Mouse (Mus musculus) hindbrain, embryonic 13.5 days (tissue): Measurements from ENCODE around the gene Jup. TPM values are rescaled to one million over a fixed set of nuclear protein-coding genes. Genes with fewer than 3 reads are reported as not detected.
"Not testable (repeated sequence)": the region's sequence is repeated elsewhere in the genome, so short reads cannot be mapped to it uniquely, and the experiment has no call there.

ENCODE experiments used
- ATAC-seq: fragments of 200-750 bp; cut with Nextera tagmentation; 2 replicates; pipeline ENCODE4 v1.8.0; 2017; ENCODE audit warnings: moderate TSS enrichment; ENCODE audit not compliant: low FRiP score
- H3K27ac ChIP-seq: fragments of 300-500 bp; sonication (generic); 2 replicates; pipeline ENCODE4 v1.5.1; 2015; ENCODE audit warnings: inconsistent platforms, mild to moderate bottlenecking, moderate library complexity
- H3K27me3 ChIP-seq: fragments of 300-500 bp; sonication (generic); 2 replicates; pipeline ENCODE4 v1.6.1; 2015; ENCODE audit warnings: mild to moderate bottlenecking, inconsistent platforms
- H3K36me3 ChIP-seq: fragments of 300-500 bp; sonication (generic); 2 replicates; pipeline ENCODE4 v1.6.1; 2015; ENCODE audit warnings: mild to moderate bottlenecking, inconsistent platforms
- H3K4me1 ChIP-seq: fragments of 300-500 bp; sonication (generic); replicated peaks from 2 replicates; pipeline ENCODE4 v1.6.1; 2015; ENCODE audit warnings: inconsistent platforms
- H3K4me2 ChIP-seq: fragments of 300-500 bp; sonication (generic); 2 replicates; pipeline ENCODE4 v1.6.1; 2015; ENCODE audit warnings: inconsistent platforms, mild to moderate bottlenecking, moderate library complexity
- H3K4me3 ChIP-seq: fragments of 300-500 bp; sonication (generic); 2 replicates; pipeline ENCODE4 v1.5.1; 2015; ENCODE audit warnings: mild to moderate bottlenecking, inconsistent platforms
- H3K9ac ChIP-seq: fragments of 300-500 bp; sonication (generic); 2 replicates; pipeline ENCODE4 v1.6.1; 2015; ENCODE audit warnings: mild to moderate bottlenecking, inconsistent platforms
- H3K9me3 ChIP-seq: fragments of 300-500 bp; sonication (generic); 2 replicates; pipeline ENCODE4 v1.6.1; 2016; ENCODE audit warnings: inconsistent platforms
- WGBS: fragments of 180-500 bp; shearing (Covaris S2); methylation state at CpG from one replicate; pipeline ENCODE4 v1.1.7; 2015; 5-methylcytosine and 5-hydroxymethylcytosine counted together
- polyA plus RNA-seq: library from polyadenylated mRNA; unstranded; fragments of >200 nt; fragmentation: Nextera tagmentation; extraction: Ambion mirVana; gene quantifications from 2 replicates; pipeline ENCODE4 v1.2.1, GENCODE M21; 2015

Jup gene
- polyA plus RNA-seq, 1 experiment from 2014 or later, result 65.5 TPM

- no peaks in the 10 kb centered on the region for H3K36me3 ChIP-seq
- no peak overlapping the region for H3K4me2 ChIP-seq
- 0 out of 2 replicates have a peak, but pooled peaks have one; percentile 25 for ATAC-seq
- peaks cover 12% of the 10 kb centered on the region for H3K4me1 ChIP-seq
- 15% methylated on average over 8 of the region's 8 CpGs for WGBS
- peaks cover 27% of the 10 kb centered on the region for H3K27me3 ChIP-seq
- H3K4me3 ChIP-seq, result no peak overlapping the region
- no peaks in the 10 kb centered on the region for H3K9me3 ChIP-seq
- H3K9ac ChIP-seq, result no peak overlapping the region
- H3K27ac ChIP-seq, result no peak overlapping the region
Observed at GRCm38 (mm10) chr11:100362209-100362978, 35.2 kb downstream of the Jup start.

- WGBS, result no CpG with 5 or more reads among the region's 13 CpGs
- not testable (repeated sequence) for H3K9me3 ChIP-seq, H3K36me3 ChIP-seq, H3K27ac ChIP-seq, ATAC-seq, H3K4me2 ChIP-seq, H3K4me3 ChIP-seq, H3K9ac ChIP-seq
- peaks cover 39% of the 10 kb centered on the region for H3K27me3 ChIP-seq
- peaks cover 18% of the 10 kb centered on the region for H3K4me1 ChIP-seq
Observed at GRCm38 (mm10) chr11:100361059-100361458, 36.5 kb downstream of the Jup start.

- Histone ChIP-seq H3K9ac (no peak overlapping the region), H3K4me1 (peaks cover 22% of the 10 kb centered on the region), H3K9me3 (no peaks in the 10 kb centered on the region), H3K4me2 (no peak overlapping the region), H3K36me3 (no peaks in the 10 kb centered on the region), H3K27me3 (peaks cover 39% of the 10 kb centered on the region), H3K27ac (no peak overlapping the region), H3K4me3 (no peak overlapping the region)
- ATAC-seq, result no peak
- WGBS, result 83% methylated on average over 6 of the region's 6 CpGs
Observed at GRCm38 (mm10) chr11:100360175-100360574, 37.4 kb downstream of the Jup start.

GRCm38 (mm10) chr11:100357408-100357807 lies 40.2 kb downstream of the Jup start:
- Histone ChIP-seq H3K4me1 (peaks cover 30% of the 10 kb centered on the region), H3K27ac (no peak overlapping the region), H3K4me3 (no peak overlapping the region), H3K4me2 (no peak overlapping the region), H3K9me3 (no peaks in the 10 kb centered on the region), H3K36me3 (peaks cover 8% of the 10 kb centered on the region), H3K27me3 (peaks cover 45% of the 10 kb centered on the region), H3K9ac (no peak overlapping the region)
- 51% methylated on average over 5 of the region's 5 CpGs for WGBS
- no peak for ATAC-seq

- Histone ChIP-seq H3K4me1 (peaks cover 33% of the 10 kb centered on the region), H3K27ac (no peak overlapping the region), H3K36me3 (peaks cover 8% of the 10 kb centered on the region), H3K9me3 (no peaks in the 10 kb centered on the region), H3K27me3 (peaks cover 45% of the 10 kb centered on the region), H3K4me2 (peak overlapping the region; percentile 99), H3K9ac (peak overlapping the region; percentile 81; the same call in 1 of the 2 replicates), H3K4me3 (peak overlapping the region; percentile 78)
- 22% methylated on average over 9 of the region's 9 CpGs for WGBS
- no peak for ATAC-seq
Observed at GRCm38 (mm10) chr11:100356819-100357211, 40.7 kb downstream of the Jup start.

GRCm38 (mm10) chr11:100355972-100356818 lies 41.4 kb downstream of the Jup start, which contains the start of gene Hap1:
Hap1 (minus strand) TSS chr11:100356128.
- Histone ChIP-seq H3K9me3 (no peaks in the 10 kb centered on the region), H3K36me3 (peaks cover 12% of the 10 kb centered on the region), H3K9ac (peak within 1 kb of the TSS; percentile 81), H3K4me3 (peak within 1 kb of the TSS; percentile 78), H3K27ac (peak within 1 kb of the TSS; percentile 49; the same call in 1 of the 2 replicates), H3K4me1 (peaks cover 39% of the 10 kb centered on the region), H3K27me3 (peaks cover 45% of the 10 kb centered on the region), H3K4me2 (peak within 1 kb of the TSS; percentile 99)
- WGBS, result 2% methylated on average over 49 of the region's 49 CpGs
- ATAC-seq, result peak; percentile 61

- Histone ChIP-seq H3K4me3 (peak overlapping the region; percentile 78), H3K27ac (peak overlapping the region; percentile 49; the same call in 1 of the 2 replicates), H3K27me3 (peaks cover 42% of the 10 kb centered on the region), H3K36me3 (peaks cover 12% of the 10 kb centered on the region), H3K9me3 (no peaks in the 10 kb centered on the region), H3K9ac (peak overlapping the region; percentile 81), H3K4me1 (peaks cover 40% of the 10 kb centered on the region), H3K4me2 (peak overlapping the region; percentile 99)
- 1% methylated on average over 53 of the region's 54 CpGs for WGBS
- ATAC-seq, result peak; percentile 40
Observed at GRCm38 (mm10) chr11:100355151-100355951, 42.2 kb downstream of the Jup start.

- H3K4me1 ChIP-seq, result peaks cover 51% of the 10 kb centered on the region
- peaks cover 12% of the 10 kb centered on the region for H3K36me3 ChIP-seq
- peak; percentile 8; the same call in 1 of the 2 replicates for ATAC-seq
- H3K27ac ChIP-seq, result peak overlapping the region; percentile 70; the same call in 1 of the 2 replicates
- H3K9ac ChIP-seq, result peak overlapping the region; percentile 51; the same call in 1 of the 2 replicates
- no peak overlapping the region for H3K4me2 ChIP-seq
- WGBS, result 28% methylated on average over 10 of the region's 10 CpGs
- H3K4me3 ChIP-seq, result no peak overlapping the region
- H3K9me3 ChIP-seq, result no peaks in the 10 kb centered on the region
- H3K27me3 ChIP-seq, result peaks cover 16% of the 10 kb centered on the region
Observed at GRCm38 (mm10) chr11:100352076-100352857, 45.3 kb downstream of the Jup start.

GRCm38 (mm10) chr11:100344269-100344668 lies 53.3 kb downstream of the Jup start:
- no peaks in the 10 kb centered on the region for H3K36me3 ChIP-seq
- no peak overlapping the region for H3K9ac ChIP-seq
- no peak overlapping the region for H3K4me2 ChIP-seq
- H3K9me3 ChIP-seq, result no peaks in the 10 kb centered on the region
- no peak for ATAC-seq
- H3K4me3 ChIP-seq, result no peak overlapping the region
- H3K4me1 ChIP-seq, result peaks cover 13% of the 10 kb centered on the region
- 92% methylated on average over 10 of the region's 10 CpGs for WGBS
- no peaks in the 10 kb centered on the region for H3K27me3 ChIP-seq
- no peak overlapping the region for H3K27ac ChIP-seq

GRCm38 (mm10) chr11:100335731-100336130 lies 61.8 kb downstream of the Jup start:
- WGBS, result 33% methylated on average over 3 of the region's 3 CpGs
- ATAC-seq, result no peak

GRCm38 (mm10) chr11:100333944-100334457 lies 63.6 kb downstream of the Jup start, which contains the start of gene Gast:
Gast (plus strand) TSS chr11:100334407.
- WGBS, result 74% methylated on average over 6 of the region's 6 CpGs
- Histone ChIP-seq H3K27ac (peak within 1 kb of the TSS; percentile 94), H3K4me1 (peaks cover 58% of the 10 kb centered on the region), H3K36me3 (no peaks in the 10 kb centered on the region), H3K27me3 (no peaks in the 10 kb centered on the region), H3K9ac (no peak within 1 kb of the TSS), H3K4me3 (no peak within 1 kb of the TSS), H3K9me3 (no peaks in the 10 kb centered on the region), H3K4me2 (peak within 1 kb of the TSS; percentile 26)
- ATAC-seq, result 0 out of 2 replicates have a peak, but pooled peaks have one; percentile 3

More at GRCm38 (mm10) chr11:100335731-100336130, 61.8 kb downstream of the Jup start:
- Histone ChIP-seq H3K9me3 (no peaks in the 10 kb centered on the region), H3K27ac (peak overlapping the region; percentile 77), H3K4me1 (peaks cover 47% of the 10 kb centered on the region), H3K4me2 (no peak overlapping the region), H3K27me3 (no peaks in the 10 kb centered on the region), H3K9ac (no peak overlapping the region), H3K4me3 (no peak overlapping the region), H3K36me3 (no peaks in the 10 kb centered on the region)
